Mouse (Mus musculus) adipose tissue, adult 10 weeks (tissue): ENCODE results near the gene Adck1. TPM values are rescaled to one million over a fixed set of nuclear protein-coding genes. Genes with fewer than 3 reads are reported as not detected.

Source experiments
- polyA plus RNA-seq: library from polyadenylated mRNA; stranded (reverse); fragments of 350-450 nt; fragmentation: Illumina TruSeq; extraction: RNeasy Lipid Tissue Mini Kit (QIAGEN cat#74804); gene quantifications from one replicate; pipeline ENCODE4 v1.2.3, GENCODE M21; 2014; ENCODE audit warnings: low read depth, low replicate concordance

Adck1 gene
- polyA plus RNA-seq, result 10.4 TPM

DNA sequence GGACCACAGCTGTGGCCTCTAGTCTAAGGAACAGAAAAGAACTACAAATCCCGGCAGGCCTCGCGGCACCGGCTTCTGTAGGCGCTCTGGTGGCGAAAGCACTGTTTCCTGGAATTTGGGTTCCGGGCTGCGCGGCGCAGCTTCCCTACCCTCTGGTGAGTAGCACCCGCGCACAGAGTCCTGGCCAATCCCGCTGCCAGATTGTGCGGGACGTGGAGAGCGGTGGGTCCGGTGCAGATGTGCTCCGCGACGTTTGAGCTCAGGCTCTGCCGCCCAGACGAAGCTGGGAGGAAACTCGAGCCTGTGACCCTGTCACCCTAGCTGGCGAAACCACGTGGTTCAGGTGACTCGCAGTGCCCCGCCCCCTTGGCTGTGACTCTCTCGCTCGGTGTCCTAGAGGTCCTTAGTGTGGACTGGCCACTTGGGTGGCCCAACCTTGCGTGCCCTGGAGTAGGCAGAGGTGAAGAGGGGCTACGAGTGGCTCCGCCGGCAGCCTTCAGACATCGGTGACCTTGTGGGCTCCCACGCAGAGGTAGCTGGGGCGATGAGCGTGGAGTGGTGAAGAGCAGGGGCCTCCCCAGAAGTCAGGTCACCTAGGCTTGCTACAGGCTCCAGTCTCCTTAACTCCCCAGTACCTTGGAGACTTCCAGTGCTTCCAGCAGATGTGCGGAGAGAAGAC is at the start of gene Adck1:
Adck1 (plus strand) TSS at position 114 of the 679 bp plus-strand sequence.

DNA sequence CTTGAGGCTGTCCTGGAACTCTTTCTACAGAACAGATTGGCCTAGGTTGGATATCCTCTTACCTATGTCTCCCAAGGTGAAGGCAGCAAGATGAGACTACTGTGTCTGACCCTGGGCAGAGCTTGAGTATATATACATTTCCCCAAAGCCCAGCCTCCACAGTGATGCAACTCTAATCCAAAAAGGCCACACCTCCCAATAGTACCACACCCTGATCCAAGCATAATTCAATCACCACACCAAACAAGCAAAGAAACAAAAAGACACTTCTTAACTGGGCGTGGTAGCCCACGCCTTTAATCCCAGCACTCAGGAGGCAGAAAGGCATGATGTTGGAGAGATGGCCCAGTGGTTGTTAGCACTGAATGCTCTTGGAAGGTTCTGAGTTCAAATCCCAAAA is 36.4 kb upstream of the Adck1 start, which contains the start of gene Gm5039:
Gm5039 (minus strand) TSS at position 101 of the 400 bp plus-strand sequence.

Other genes starting within 250 kb of the Adck1 start
- gene Gm10436, start 178.4 kb upstream of the Adck1 start, polyA plus RNA-seq, result not detected
- gene Gm8332, start 110.5 kb upstream of the Adck1 start, polyA plus RNA-seq, result not detected
- not detected for gene Gm5662, start 86.1 kb upstream of the Adck1 start, polyA plus RNA-seq
- gene Gm5039, start 36.5 kb upstream of the Adck1 start, polyA plus RNA-seq, result not detected